Mouse (Mus musculus) Muller cell, postnatal 12 days (primary cell): Measurements from ENCODE around the gene Zg16.

Experiments used
- DNase-seq: peaks from one replicate; pipeline ENCODE4 v3.0.0-alpha.2; 2015; ENCODE audit errors: inconsistent ontology term

Gene Zg16

GRCm38 (mm10) chr7:127076188-127076587 lies 10.9 kb downstream of the Zg16 start:
- DNase-seq: no peak

GRCm38 (mm10) chr7:127073221-127073620 lies 13.9 kb downstream of the Zg16 start:
- no peak for DNase-seq

DNA sequence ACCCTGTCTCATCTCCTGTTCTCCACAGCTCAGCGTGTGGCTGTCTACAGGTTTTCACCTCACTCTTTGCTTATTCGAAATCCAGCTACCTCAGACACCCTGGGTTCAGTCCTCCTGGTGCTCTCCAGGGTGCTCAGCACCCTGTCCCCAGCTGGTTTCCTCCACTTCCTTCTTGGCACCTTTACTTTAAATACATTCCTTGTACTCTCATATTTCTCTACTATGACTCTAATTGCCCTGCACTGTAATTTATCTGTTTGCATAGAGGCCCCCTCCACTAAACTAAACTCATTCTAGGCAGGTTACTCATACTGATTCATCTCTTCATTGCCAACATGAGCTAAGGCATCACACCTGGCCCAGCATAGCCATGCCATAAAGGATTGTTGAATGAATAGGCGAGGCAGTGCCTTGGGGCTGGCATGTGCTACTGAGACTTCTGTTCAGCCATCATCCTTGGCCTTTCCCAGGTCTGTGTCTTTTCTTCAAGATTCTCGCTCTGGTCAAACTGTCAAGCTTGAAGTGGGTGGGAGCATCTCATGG lies 16.2 kb downstream of the Zg16 start:
- no peak for DNase-seq

GRCm38 (mm10) chr7:127066317-127066716 lies 20.8 kb downstream of the Zg16 start:
- DNase-seq: no peak

DNA sequence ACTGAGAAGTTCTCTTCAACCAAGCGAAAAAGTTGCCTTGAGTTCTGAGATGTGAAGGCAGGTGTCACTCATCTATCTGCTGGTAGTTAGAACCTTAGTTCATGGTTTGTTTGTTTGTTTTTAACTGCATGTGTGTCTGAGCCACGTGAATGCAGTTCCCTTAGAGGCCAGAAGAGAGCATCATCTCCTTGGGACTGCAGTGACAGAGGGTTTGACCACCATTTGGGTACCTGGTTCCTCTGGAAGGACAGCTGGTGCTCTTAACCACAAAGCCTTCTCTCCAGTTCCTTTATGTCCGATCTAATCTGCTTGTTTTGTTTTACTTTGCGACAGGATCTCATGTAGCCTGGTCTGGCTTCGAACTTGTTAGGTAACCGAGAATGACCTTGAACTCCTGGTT lies 21.6 kb downstream of the Zg16 start:
- DNase-seq: no peak

DNA sequence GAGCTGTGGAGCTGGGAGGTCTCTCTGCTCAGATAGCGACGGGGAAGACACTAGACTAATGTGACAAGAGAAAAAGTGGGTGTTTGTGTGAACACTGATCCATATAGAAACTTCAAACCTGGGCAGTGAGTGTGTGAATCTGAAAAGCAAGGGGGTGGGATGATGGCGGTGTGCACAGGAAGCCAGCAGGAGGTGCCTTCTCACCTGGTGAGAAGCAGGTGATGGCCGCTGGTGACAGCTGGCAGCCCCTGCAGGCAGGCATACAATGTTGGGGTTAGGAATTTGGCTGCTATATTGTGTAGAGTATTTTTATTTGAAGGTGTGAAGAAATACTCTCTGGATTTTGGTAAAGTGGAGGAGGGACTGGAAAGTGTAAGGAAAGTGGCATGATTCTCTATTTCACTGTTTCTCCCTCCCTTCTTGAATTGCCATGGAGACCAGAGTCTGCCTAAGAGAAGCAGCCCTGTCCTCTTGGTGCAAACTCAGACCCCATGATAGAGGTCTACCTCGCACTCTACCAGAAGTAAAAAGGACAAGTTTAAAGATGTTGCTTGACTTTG lies 32.0 kb downstream of the Zg16 start:
- no peak for DNase-seq

- peak; percentile 89 for DNase-seq
Measured at GRCm38 (mm10) chr7:127041851-127042672, 45.1 kb downstream of the Zg16 start, which contains the start of gene Kif22. Kif22 (minus strand) TSS chr7:127042471.

DNA sequence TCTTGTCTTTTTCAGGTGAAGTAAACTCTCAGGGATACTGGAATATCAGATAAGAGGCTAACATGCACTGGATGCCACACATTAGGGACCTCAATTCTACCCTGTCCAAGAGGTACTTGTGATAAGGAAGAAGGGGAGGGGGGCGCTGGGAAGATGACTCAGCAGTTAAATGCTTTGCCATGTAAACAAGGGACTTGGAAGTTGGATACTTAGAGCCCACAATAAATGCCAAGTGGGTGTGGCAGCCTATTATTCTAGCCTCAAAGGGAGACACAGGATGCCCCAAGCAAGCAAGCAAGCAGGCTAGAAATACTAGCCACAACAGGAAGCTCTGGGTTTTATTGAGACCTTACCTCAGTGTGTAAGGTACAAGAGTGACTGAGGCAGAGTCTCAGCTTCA lies 55.9 kb downstream of the Zg16 start:
- no peak for DNase-seq

- DNase-seq: no peak
Measured at GRCm38 (mm10) chr7:127030172-127030571, 57.0 kb downstream of the Zg16 start.

DNA sequence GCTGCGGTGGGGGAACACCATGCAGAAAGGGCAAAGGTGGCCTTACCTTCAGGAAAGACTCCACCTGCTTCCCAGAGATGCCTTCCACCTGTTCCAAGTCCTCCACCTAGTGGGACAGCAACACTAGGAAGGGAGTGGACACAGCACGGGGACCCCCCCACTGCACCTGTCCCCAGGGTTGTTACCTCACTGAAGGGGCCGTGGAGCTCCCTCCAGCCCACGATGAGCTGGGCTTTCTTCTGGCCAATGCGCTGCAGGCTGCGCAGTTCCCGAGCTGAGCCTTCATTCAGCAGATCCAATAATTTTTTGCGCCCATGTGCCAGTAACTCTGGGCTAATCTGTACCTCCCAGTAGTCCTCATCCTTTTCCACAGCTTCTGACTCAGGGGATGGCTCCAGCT lies 59.2 kb downstream of the Zg16 start:
- peak; percentile 38 for DNase-seq

DNA sequence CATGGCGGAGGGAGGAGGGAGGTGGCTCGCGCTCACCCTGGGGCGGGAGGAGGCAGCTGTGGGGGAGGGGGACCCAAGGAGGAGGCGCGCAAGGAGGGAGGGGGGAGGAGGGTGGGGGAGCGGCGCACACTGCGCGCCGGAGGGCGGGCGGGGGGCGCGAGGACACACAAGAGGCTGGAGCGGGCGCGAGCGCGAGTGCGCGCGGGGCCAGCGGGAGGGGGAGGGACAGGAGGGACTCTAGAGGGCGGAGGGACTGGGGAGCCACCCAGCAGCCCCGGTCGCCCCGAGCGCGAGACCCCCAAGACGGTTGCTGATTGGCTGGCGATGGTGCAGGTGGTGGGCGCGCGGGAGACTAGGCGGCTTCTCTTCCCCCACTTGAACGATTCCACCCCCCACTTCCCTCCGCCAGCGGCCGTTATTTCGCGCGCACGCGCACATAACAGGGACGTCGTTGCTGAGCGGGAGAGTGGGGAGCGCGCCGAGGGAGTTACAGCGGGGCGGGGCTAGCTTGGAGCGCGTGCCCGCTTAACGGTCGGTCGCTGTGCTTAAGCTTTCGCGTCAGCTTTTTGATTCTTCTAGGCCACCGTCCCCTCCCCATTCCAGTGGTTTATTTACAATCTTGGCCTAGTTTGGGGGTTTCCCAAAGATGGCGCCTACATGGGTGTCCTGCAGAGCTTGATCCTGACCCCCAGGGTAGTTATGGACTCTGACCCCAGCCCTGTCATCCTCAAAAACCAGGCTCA lies 60.0 kb downstream of the Zg16 start, which contains the start of gene Maz:
Gene Maz (minus strand): TSS at position 54 of the 743 bp plus-strand sequence.
- DNase-seq: peak; percentile 100

DNA sequence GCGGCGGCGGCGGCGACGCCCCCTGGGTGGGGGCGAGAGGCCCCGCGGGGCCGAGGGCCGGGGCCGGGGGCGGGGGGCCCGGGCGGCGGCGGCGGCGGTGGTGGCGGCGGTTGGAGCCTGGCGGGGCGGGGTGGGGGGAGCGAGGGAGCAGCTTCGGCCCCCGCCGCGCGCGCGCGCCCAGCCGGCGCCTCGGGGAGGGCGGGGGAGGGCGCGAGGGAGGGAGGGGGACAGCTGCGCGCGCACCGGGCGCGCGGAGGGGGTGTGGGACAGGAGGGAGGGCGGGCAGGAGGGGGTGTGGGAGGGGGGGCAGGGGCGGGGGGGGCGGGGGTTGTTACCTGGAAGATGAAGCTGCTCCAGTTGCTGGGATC lies 60.5 kb downstream of the Zg16 start:
- DNase-seq: no peak

GRCm38 (mm10) chr7:127026161-127026600 lies 60.9 kb downstream of the Zg16 start:
- DNase-seq: no peak

DNA sequence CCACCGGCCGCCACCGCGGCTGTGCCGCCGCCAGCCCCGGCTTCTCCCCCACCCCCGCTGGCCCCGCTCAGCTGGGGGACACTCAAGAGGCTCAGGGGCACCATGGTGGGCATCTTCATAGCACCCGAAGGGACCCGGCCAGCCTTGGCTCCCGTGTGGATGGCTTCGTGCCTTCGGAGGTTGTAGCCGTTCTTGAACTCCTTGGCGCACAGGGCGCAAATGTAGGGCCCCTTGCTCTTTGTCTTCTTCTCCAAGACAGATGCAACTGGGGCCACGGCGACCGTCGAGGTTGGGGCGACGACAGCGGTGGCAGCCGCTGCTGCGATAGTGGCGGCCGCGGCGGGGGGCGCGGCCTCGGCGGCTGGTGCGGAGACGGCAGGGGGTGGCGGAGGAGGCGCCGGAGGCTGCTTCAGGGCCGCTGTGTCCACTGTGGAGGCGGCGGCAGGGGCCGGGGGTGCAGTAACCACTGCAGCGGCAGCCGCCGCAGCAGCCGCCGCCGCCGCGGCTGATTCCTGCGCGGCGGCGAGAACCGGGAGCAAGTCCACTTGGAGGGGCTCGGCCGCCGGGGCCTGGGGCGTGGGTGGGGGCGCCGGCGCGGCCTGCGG lies 61.5 kb downstream of the Zg16 start:
- peak; percentile 65 for DNase-seq

DNA sequence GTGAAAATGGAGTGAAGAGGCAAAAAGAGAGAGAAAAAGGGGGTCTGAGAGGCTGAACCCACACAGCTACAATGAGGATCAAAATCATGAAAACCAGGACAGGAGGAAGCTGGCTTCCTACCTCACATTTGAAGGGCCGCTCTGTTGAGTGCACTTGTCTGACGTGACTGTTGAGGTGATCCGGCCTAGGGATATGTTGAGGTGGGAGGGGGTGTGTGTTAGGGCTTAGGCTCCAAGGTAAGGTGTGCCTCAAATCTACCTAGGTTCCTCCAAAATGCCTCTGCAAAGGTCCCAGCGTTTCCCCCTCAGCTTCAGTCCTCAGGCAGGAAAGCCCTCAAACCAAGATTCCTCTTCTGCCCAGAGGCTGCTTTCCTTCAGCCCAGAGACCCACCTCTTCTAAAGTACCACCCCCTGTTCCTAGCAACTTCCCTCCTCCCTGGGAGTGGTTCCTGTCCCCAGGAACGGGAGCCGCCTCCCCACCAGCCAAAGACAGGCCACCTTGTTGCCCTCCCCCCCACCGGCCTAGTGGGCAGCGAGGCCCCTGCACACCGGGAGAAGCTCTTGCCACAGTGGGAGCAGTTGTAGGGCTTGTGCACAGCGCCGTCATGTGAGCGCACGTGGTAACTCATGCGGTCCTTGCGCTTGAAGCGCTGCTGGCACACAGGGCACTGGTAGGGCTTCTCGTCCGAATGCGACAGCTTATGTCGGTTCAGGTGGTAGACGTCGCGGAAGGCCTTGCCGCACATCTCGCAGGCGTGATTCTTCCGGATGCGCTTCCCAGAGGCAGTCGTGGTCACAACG lies 62.2 kb downstream of the Zg16 start:
- peak; percentile 82 for DNase-seq

DNA sequence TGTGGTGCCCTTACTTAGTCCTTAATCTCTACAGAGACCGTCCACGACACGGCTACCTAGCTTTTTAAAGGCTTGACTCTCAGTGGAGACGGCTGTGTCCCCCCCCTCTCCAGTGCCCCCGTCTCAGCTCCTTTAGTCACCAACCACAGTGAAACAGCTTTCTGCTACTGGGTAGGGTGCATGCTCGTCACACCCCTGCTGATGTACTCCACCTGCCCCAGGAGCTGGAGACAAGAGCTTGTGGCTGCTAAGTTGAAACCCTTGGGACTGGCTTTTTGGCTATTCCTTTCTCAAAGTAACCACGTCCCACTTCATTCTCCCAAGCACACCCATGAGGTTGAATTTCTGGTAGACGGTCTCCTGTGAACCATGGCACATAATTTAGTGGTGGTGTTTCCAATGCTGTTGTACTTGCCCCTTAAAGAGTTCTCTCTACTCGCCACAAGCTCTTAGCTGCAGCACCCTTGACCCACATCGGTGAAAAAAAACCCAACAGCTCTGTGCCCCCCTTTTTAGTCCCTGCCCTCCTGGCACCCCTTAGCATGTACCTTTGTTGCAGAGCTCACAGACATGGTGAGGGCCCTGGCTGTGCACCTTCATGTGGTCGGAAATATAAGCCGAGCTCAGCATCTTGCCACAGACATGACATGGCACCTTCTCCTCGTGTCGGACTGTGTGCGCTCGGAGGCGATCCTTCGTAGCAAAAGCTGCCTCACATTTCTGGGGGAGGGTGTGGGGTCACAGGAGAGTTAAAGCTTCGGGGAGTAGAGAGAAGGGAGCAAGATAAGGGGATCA lies 63.0 kb downstream of the Zg16 start:
- DNase-seq: no peak

- DNase-seq: no peak
Measured at GRCm38 (mm10) chr7:127023272-127023691, 63.8 kb downstream of the Zg16 start.

- DNase-seq: no peak
Measured at GRCm38 (mm10) chr7:127022528-127023271, 64.4 kb downstream of the Zg16 start.
